Mouse (Mus musculus) embryonic fibroblast, embryonic 13.5 days (primary cell): ENCODE measurements at regions not wholly inside any gene's neighbourhood (a gene's known extent, or its start where the extent isn't known, plus 50 kb on each side); places are given as distances from the start of the nearest gene placed in this dataset.

Source experiments
- CTCF ChIP-seq: IDR thresholded peaks from 2 replicates; pipeline ENCODE4 v1.5.1; 2011; ENCODE audit warnings: mild to moderate bottlenecking, control low read depth, low read length, moderate library complexity, borderline replicate concordance; ENCODE audit not compliant: insufficient read depth
- POLR2A ChIP-seq: IDR thresholded peaks from 2 replicates; pipeline ENCODE4 v1.6.1; 2011; ENCODE audit warnings: low read depth, mild to moderate bottlenecking, control low read depth, low read length, moderate library complexity

DNA sequence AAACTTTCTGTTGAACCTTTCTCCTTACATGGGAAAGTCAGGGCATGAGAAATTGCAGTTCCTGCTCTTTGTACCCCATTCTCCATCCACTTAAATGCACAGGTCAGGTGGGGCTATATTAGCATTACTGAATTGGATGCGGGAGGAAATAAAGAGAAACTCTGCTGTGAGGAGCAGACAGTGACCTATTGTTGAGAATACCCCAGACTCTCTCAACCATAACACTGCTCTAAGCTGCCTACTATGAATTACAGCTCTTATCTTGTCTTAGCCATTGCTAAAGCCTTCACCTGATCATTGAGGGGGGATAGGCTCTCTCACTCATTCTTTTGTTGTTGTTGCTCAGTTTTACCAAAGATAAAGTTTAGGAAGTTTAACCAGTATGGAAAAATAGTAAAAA is 126.4 kb downstream of the 4930544G11Rik start:
- no peak for TF ChIP-seq CTCF
- TF ChIP-seq POLR2A: no peak
